Mouse (Mus musculus): ENCODE results near the gene Fbxw11. TPM values are rescaled to one million over a fixed set of nuclear protein-coding genes. Genes with fewer than 3 reads are reported as not detected.
"Not testable (repeated sequence)": the region's sequence is repeated elsewhere in the genome, so short reads cannot be mapped to it uniquely, and the experiment has no call there.

The Fbxw11 gene
- total RNA-seq, 2 experiments from 2014 or later: 146 to 157 TPM

DNA sequence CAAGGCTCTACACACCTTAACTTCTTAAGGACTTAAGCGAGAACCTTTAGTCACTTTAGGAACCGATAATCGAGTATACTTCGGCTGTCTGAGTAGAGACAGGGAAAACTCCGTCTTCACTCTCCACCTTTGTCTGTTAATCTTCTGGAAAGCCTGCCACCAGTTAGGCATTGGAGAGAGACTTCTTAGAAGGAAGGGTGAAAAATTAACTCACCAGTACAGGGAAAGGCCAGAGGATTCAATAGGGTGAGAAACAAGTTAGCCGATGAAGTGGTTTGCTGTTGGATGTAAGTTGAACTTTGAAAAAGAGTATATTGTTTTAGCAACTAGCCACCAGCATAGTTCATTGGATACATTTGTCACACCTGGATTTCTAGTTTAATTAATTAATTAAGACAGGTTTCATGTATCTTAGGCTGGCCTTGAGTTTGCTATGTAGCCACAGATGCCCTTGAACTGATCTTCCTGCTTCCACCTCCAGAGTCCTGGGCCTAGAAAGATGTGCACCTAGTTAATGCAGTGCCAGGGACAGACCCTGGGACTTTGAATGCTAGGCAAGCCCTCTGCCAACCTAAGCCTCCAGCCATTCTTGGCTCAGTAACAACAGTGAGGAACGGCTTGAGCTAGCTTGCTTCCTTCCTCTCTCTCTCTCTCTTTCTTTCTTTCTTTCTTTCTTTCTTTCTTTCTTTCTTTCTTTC lies 8.5 kb downstream of the Fbxw11 start:
- no peak overlapping the region for H3K4me3 ChIP-seq
- TF ChIP-seq CTCF (conservative IDR thresholded peaks at IDR 0.05): no peak
- DNase-seq (ENCODE audit: low spot score in 2 of 2): no peak
- no peak overlapping the region for H3K27ac ChIP-seq

DNA sequence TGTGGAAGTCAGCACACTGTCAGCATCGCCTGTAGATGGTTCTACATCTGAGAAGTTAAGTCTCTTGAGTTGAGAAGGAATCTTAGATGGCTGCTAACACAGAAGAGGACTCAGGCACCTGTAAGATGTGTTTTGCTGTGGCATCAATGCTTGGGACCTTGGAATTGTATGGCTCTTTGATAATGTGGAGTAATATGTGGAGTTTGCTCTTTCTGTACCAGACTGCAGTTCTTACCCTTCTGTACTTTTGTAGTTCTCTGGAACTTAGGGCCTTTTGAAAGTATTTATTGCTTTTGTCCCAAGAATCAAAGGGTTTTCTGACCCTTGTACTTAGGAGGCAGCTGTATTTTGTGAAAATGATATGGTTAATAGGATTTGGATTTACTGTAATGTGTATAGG lies 9.2 kb downstream of the Fbxw11 start:
- Histone ChIP-seq H3K27ac (peak overlapping the region; percentile 43; the same call in 1 of the 2 replicates), H3K4me3 (no peak overlapping the region)
- no peak for DNase-seq (ENCODE audit: low spot score in 2 of 2)
- no peak for TF ChIP-seq CTCF (conservative IDR thresholded peaks at IDR 0.05)

DNA sequence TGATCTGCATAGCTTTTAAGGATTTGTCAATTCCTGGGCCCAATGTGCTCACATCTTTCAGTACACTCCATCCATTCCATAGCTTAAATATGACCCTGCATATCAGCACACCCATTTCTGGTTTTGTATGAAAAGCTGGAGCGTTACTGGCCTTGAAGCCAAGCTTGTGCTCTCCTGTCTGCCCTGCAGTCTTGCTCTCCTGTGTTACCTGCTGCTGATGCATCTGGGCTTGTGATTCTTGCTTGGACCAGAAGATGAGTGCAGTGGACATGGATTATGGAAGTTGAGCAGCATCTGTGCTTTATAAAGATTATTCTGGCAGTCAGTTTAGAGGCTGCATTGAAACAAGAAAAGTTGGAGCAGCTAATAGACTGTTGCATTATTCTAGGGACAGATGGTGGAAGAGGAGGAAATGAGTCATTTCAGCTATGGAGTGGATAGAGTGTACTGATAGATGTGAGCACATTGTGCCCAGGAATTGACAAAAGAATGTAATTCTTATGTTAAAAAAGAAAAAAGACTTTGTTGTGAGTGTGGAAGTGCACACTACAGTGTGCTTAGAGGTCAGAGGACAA lies 19.6 kb downstream of the Fbxw11 start:
- Histone ChIP-seq H3K27ac (peak overlapping the region; percentile 85), H3K4me3 (no peak overlapping the region)
- peak in 1 of 2 experiments; percentile 75 for DNase-seq (ENCODE audit: low spot score in 2 of 2)
- no peak for TF ChIP-seq CTCF (conservative IDR thresholded peaks at IDR 0.05)

DNA sequence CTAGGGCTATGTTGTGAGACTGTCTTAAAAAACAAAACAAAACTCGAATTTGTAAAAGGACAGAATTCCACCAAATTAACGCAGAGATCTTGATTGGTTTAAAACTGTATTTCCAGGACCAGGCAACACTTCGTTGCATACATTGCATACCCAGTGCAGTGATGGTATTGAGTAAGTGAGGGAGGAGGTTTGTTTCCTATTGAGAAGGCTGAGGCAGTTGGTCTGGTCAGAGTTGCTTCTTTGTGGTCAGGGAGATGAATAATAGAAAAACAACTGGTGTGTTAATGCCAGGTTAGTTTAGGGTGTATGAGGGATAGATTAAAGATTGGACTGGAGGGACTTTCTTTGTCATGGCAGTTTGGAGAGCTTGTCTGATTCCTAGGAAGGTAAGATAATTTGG lies 23.1 kb downstream of the Fbxw11 start:
- no peak for TF ChIP-seq CTCF (conservative IDR thresholded peaks at IDR 0.05)
- H3K27ac ChIP-seq: peak overlapping the region; percentile 82

DNA sequence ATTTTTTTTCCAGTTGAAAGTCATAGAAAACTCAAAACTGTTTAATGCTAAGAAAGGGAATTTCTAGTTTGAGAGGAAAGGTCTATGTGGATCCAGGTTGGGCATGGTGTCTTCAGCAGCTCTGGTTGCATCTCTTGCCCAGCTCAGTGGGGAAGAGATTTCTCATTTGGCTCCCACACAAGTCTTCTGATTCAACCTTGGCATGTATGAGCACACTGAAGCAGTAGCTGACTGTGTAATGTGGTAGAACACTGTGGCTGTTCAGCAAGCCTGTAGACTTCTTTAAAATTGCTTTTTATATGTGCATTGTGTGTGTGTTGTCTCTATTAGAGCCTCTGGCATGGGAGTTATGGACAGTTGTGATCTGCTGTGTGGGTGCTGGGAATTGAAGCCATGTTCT lies 24.5 kb downstream of the Fbxw11 start:
- Histone ChIP-seq H3K27ac (peak overlapping the region; percentile 72), H3K4me3 (no peak overlapping the region)
- DNase-seq (ENCODE audit: low spot score in 2 of 2): no peak
- no peak for TF ChIP-seq CTCF (conservative IDR thresholded peaks at IDR 0.05)

More for the DNA sequence above, 23.1 kb downstream of the Fbxw11 start:
- no peak overlapping the region for H3K4me3 ChIP-seq
- DNase-seq (ENCODE audit: low spot score in 2 of 2): no peak

DNA sequence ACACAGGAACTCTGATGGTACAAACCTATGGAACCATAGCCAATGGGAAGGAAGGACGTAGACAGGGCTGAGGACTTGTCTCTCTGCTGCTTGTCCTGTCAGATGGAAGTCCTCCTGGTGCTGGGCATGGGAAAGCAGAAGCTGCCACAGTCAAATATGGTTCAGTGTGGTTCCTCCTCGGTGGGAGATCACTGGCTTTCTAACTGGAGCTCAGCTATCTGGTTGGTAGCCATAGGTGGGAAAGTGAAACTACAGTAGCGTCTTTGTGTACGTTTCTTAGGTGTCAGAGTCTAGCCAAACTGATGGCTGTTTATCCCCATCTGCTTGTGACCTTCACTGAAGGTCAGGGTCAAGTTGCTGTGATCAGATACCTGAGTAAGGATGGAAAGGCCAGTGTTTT lies 29.0 kb downstream of the Fbxw11 start:
- Histone ChIP-seq H3K27ac (no peak overlapping the region), H3K4me3 (no peak overlapping the region)
- TF ChIP-seq CTCF (conservative IDR thresholded peaks at IDR 0.05): no peak
- DNase-seq (ENCODE audit: low spot score in 2 of 2): no peak

DNA sequence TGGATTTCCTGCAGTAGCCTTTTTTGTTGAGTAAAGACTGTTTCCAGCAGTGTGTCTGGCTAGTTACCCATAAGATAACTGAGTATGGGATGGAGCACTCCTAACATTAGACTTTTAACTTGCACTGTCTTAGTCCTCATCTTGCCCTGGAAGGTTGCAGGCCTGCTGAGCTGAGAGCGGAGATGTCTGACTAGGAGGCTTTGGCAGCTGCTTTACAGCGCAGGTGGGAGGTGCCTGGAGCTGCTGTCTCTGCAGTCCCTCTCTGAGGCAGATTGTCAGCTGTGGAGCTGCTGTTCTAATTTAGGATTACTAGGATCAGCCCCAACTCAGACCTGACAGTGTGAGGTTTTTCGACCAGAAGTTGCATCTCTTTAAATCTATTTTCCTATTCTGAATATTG lies 34.3 kb downstream of the Fbxw11 start:
- no peak for TF ChIP-seq CTCF (conservative IDR thresholded peaks at IDR 0.05)
- DNase-seq (ENCODE audit: low spot score in 2 of 2): no peak

DNA sequence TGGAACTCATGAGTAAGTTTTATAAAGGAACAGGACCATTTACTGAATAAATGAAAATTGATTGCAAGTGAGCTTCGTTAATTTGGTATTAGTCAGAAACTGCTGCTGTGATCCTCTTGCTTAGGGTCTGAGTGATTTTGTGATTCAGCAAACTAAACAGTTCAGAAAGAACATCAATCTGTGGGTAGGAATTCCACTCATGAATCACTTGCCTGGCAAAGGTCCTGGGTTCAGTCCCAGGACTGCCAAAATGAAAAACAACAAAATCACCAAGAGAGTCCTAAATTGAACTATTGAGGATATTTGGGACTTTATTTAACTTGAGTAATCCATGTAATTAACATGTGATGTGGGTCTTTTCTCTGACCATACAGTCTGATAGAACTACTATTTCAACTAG lies 35.3 kb downstream of the Fbxw11 start:
- Histone ChIP-seq H3K27ac (peak overlapping the region; percentile 84), H3K4me3 (no peak overlapping the region)
- no peak for TF ChIP-seq CTCF (conservative IDR thresholded peaks at IDR 0.05)
- no peak for DNase-seq (ENCODE audit: low spot score in 2 of 2)

More for the DNA sequence above, 34.3 kb downstream of the Fbxw11 start:
- Histone ChIP-seq H3K27ac (peak overlapping the region; percentile 84), H3K4me3 (no peak overlapping the region; the same call in 1 of the 2 replicates)

DNA sequence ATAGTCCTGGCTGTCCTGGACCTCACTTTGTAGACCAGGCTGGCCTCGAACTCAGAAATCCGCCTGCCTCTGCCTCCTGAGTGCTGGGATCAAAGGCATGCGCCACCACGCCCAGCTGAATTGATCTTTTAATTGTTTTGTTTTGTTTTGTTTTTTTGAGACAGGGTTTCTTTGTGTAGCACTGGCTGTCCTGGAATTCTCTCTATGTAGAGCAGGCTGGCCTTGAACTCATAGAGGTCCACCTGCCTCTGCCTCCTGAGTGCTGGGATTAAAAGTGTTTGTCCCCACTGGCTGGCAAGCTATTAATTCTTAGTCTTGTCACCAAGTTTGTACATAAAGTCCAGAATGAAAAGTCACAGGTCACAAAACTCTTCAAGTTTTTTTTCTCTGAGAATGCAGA lies 36.6 kb downstream of the Fbxw11 start:
- not testable (repeated sequence) for DNase-seq (ENCODE audit: low spot score in 2 of 2)

DNA sequence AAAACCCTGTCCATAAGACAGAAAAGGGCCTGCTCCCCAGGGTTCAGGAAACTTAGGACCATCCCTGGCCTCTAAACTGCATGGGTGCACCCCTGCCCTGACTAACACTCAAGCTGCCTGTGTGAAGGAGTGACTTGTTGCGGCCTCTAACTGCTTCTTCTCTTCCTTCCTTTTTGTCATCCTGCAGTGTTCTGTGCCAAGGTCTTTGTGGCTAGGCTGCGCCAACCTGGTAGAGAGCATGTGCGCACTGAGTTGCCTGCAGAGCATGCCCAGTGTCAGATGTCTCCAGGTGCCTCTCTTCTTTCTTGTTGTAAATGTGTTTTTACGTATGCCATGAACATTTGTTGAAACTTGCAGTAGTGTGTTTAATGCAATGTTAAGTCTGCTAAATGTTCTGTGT lies 37.5 kb downstream of the Fbxw11 start:
- DNase-seq (ENCODE audit: low spot score in 2 of 2): no peak
- no peak overlapping the region for H3K4me3 ChIP-seq
- peak overlapping the region; percentile 85 for H3K27ac ChIP-seq
- TF ChIP-seq CTCF (conservative IDR thresholded peaks at IDR 0.05): no peak

More for the DNA sequence above, 36.6 kb downstream of the Fbxw11 start:
- H3K4me3 ChIP-seq: not testable (repeated sequence)
- H3K27ac ChIP-seq: peak overlapping the region; percentile 85

DNA sequence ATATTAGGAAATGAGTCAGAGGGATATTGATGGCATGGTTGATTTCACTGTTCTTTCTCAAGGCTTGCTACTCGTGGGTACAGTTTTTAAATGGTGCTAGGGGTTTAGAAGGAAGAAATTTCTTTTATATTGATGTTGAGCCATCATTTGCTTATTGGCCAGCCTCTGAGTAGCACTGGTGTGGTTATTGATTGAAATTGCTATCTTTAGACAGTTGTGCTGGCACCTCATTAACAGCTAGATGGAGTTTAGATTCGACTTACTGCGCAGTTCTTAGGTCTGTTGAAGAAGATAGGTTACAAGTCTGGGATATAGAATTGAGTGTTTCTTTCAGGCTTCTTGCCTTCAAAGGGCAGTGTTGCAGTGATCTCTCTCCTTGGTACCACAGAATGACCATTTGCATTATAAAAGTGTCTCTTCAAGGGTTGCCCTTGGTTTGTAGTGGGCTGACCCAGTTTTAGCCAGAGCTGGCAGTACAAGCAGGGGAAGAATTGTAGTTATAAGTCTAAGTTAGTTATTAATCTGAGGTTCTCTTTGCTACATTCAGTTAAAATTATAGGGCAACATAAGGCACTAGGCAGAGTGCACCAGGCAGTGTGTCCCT lies 38.8 kb downstream of the Fbxw11 start:
- TF ChIP-seq CTCF (conservative IDR thresholded peaks at IDR 0.05): no peak
- Histone ChIP-seq H3K4me3 (no peak overlapping the region), H3K27ac (peak overlapping the region; percentile 85)
- no peak for DNase-seq (ENCODE audit: low spot score in 2 of 2)

DNA sequence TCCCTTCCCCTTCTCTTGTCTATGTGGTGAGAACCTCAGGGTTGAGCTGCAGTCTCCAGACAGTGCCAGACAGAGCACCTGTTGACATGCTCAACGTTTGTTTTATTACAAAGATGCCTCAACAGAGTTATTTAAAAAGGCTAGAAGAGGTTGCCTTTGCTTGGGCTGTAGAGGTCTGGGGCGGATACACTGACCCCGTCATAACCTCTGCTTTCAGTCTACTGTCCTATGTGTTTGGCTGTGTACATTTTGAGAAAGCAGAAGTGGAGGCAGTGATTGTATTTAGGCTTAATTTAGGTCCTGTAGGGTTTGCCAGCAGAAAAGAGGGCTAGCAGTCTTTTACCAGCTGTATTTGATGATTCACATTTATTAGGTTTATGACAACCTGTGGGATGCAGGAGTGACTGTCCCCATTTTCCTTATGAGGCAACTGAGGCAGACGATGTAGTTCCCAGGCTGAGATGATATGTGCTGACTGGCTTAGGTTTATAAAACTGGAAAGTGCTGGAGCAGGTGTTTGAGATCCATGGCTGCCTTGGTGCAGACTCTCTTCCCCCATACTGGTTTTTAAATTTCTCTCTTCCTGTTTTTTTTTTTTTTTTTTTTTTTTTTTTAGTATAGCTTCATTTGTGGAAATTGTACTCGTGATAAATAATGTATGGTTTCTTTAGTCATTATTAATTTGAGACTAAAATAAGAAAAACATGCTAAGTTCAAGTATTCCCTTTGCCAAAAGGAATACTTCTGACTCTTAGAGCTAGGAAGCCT lies 40.0 kb downstream of the Fbxw11 start:
- no peak for DNase-seq (ENCODE audit: low spot score in 2 of 2)
- Histone ChIP-seq H3K27ac (peak overlapping the region; percentile 85), H3K4me3 (no peak overlapping the region)
- TF ChIP-seq CTCF (conservative IDR thresholded peaks at IDR 0.05): no peak

DNA sequence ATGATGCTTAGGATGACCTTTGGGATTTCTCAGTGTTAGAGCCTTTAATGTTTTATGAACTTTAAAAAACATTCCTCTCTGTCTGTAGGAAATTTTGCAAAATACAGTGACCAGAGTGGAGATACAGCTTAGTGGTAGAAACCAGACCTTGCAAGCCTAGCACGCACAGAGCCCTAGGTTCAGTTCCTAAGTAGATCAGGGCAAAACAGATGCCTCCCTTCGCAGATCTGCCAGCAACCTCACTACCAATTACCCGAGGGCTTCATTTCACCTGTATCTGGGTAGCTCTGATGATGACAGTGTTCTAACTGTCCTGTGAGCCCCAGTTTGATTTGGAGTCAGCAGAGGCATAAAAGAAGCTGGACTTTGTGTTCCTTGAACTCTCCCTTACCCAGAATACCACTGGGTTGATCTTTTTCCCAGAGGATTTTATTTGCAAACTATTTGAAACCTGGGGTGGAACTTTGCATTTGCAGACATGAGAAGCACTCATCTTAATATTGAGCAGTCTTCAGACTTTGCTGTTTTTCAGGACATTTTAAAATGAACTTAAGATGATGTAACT lies 42.2 kb downstream of the Fbxw11 start:
- no peak for DNase-seq (ENCODE audit: low spot score in 2 of 2)
- no peak for TF ChIP-seq CTCF (conservative IDR thresholded peaks at IDR 0.05)
- H3K27ac ChIP-seq: peak overlapping the region; percentile 85
- no peak overlapping the region for H3K4me3 ChIP-seq

All from layer of hippocampus, adult 2 months (tissue).